Mouse (Mus musculus) Muller cell, postnatal 12 days (primary cell): Measurements from ENCODE around the gene Spock1.
A peak's percentile ranks its signal among the peaks of the same experiment; 100 is the strongest.

Experiments
- DNase-seq: peaks from one replicate; pipeline ENCODE4 v3.0.0-alpha.2; 2015; ENCODE audit errors: inconsistent ontology term

Gene Spock1

GRCm38 (mm10) chr13:57806301-57806700 lies 101.8 kb downstream of the Spock1 start:
- DNase-seq: no peak

DNA sequence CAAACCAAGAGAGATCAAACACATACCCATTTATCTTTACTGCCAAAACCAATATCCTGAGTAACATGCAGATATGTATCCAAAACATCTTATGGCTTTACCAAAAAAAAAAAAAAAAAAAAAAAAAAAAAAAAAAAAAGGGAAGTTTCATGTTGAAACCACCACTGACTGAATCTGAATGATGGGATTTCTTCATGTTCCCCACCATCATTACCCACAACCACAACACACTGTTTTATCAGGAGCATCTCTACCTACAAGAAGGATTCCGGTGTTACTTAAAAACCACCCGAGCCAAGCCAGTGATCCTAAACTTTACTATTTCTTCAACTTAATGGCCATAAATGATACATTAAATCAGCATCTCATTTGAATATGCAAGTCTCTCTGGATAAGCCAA lies 109.5 kb downstream of the Spock1 start:
- DNase-seq: no peak

DNA sequence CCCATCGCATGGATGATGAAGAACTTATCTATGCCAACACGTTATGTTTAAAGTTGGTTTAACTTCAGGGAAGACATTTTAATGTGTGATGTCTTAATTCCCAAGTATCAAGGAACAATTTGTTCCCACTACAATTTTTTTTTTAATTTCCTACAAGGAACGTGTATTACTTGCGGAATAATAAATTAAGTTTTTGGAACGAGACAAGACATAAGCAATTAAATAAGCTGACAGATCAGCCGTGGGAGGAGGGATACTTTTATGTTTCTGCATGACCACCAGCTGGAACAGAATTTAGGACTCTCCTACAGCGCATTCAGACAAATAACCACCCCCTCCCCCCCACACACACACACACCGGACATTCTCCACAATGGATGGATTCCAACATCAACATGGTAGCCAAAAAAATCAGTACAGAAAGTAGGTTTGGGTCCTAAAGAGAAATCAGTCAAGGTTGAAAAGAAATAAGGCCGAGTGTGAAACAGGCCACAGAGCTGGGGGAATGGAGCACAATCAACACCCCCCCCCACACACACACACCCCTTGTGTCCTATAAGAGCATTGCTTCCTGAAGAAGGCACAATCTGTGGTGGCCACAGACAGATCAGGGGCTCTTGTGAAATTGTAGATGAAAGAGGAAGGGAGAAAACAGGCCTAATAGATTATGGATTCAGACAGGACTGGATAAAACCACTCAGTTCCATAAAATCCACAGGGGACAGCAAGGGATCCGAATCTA lies 111.0 kb downstream of the Spock1 start:
- DNase-seq: no peak

DNA sequence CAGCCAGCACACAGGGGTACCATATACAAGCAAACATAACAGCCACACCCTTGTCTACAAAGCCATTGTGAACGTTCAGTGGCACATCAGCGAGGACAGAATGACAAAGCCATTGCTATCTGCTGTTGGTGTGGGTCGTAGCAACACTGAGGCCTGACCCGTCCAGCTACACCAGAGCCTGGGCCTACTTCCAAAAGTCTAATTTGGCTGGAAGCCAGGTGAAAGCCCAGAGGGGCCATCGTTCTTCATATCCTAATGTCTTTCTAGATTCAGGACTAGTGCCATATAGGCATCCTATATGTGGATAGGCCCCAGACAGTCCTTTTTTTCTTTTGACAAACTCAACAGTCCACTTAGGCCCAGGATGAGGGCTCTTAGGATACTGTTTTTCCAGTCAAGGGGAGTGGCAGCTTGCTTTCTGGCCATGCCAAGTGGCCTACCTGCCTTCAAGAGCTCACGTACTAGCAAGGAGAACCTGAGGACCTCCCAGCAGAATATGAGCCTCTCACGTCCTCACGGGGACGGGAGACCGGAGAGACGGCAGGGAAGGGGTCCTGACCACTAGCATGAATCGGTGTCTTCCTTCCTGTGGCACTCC lies 114.4 kb downstream of the Spock1 start:
- no peak for DNase-seq

GRCm38 (mm10) chr13:57789796-57790195 lies 118.3 kb downstream of the Spock1 start:
- DNase-seq: peak; percentile 56

DNA sequence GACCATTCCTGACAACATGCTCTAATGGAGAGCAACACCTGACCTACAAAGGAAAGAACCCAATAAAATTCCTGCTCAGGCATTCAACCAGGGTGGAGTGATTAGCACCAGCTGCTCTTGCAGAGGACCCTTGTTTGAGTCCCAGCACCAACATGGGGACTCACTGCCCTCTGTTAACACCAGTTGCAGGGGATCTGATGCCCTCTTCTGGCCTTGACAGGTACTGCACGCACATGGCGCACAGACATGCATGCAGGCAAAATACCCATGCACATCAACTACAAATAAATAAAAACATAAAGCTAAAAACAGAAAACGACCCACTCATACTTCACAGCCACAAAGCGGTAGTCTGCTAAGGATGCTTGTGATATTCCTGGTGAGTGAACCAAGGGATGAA lies 119.8 kb downstream of the Spock1 start:
- no peak for DNase-seq

- DNase-seq: no peak
Measured at GRCm38 (mm10) chr13:57786278-57786677, 121.9 kb downstream of the Spock1 start.

DNA sequence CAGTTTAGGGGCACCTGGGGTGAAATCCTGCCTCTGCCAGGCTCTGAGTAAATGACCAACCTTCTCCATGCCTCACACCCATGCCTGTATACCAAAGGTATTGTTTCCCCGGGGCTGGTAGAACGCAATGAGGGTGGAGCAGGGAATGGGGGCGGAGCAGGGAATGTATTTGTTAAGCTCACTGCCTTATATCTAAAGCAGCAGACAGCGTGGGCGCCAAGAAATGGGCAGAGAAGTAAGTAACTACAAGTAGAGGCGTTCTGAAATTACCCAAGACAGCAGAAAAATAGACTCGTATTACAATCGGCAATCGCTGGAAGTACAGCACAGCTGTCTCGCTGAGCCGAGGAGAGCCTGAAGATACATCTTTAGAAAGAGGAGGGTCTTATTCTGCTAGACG lies 125.2 kb downstream of the Spock1 start:
- DNase-seq: no peak

GRCm38 (mm10) chr13:57782107-57782561 lies 126.0 kb downstream of the Spock1 start:
- peak; percentile 95 for DNase-seq

- DNase-seq: no peak
Measured at GRCm38 (mm10) chr13:57779146-57779545, 129.0 kb downstream of the Spock1 start.

DNA sequence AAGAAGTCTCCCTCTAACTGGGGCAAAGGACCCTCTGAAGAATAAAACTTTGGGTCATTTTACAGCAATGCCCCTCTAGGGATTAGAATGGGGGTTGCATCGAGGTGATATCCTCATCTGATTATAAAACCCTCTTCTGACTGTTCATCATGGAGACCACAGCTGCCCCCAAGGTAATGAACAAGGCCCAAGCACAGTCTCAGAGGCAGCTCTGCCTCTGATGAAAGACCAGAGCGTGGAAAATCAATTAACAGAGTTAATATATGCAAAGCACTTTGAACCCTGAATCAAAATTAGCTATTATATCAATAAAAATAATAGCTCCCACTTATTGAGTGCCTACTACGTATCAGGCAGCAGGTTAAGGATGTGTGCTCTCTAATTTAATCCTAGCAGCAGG lies 129.6 kb downstream of the Spock1 start:
- no peak for DNase-seq

DNA sequence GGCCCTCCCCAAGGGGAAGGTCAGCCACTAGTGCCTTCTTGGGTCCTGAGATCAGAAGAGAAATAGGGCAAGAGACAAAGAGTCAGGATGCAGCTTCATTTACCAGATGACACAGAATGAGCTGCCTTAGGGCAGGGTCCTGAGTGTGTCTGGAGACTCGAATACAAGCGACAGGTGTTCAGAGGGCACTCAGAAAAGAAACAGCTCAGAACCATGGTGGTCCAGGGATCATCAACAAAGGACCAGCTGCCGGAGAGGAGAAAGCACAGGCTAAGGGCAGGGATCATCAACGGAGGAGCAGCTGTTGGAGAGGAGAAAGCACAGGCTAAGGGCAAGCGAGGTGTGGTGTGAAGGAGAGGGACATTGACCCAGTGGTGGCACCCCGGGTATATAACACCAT lies 136.1 kb downstream of the Spock1 start:
- no peak for DNase-seq

GRCm38 (mm10) chr13:57766721-57767120 lies 141.4 kb downstream of the Spock1 start:
- DNase-seq: no peak

DNA sequence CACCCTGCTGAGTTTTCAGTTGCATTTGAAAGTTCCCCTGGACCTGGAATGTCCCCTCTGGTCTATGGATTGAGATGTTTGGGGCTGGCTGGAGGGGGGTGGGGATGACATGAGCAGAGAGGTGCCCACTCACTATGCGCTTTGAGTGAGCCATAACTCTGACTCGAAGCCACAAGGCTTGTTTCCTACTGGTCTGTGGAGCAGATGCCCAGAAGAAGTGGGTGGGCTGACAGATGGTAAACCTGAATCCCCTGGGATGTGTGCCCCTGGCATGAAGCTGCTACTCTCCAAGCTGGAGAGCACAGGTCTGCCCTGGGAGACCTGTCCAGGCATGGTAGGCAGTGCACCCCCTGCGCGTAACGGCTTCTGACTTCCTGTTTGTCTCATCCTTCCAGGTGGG lies 147.0 kb downstream of the Spock1 start:
- DNase-seq: no peak

GRCm38 (mm10) chr13:57760618-57761017 lies 147.5 kb downstream of the Spock1 start:
- peak; percentile 2 for DNase-seq

- no peak for DNase-seq
Measured at GRCm38 (mm10) chr13:57756316-57756715, 151.8 kb downstream of the Spock1 start.

- DNase-seq: no peak
Measured at GRCm38 (mm10) chr13:57750831-57751230, 157.3 kb downstream of the Spock1 start.

GRCm38 (mm10) chr13:57744667-57745066 lies 163.5 kb downstream of the Spock1 start:
- no peak for DNase-seq

DNA sequence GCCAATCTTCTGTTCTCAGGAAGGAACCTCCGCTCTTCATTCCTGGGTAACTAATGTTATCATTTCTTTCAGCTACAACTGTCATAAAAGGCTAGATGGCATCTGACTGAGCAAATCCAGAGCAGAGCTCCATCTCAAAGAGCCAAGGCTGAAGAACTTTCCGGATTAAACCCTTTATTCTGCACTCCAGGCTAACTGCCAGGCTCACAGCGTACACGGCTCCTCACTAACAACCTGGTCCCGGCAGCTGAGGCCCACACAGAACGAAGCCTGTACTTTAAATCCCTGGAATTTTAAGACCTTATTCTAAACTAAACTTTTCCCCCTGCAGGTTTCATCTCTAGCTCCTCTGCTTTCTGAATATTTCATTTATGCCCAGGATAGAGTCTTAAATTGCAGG lies 166.9 kb downstream of the Spock1 start:
- DNase-seq: peak; percentile 6

GRCm38 (mm10) chr13:57740473-57740872 lies 167.7 kb downstream of the Spock1 start:
- no peak for DNase-seq

DNA sequence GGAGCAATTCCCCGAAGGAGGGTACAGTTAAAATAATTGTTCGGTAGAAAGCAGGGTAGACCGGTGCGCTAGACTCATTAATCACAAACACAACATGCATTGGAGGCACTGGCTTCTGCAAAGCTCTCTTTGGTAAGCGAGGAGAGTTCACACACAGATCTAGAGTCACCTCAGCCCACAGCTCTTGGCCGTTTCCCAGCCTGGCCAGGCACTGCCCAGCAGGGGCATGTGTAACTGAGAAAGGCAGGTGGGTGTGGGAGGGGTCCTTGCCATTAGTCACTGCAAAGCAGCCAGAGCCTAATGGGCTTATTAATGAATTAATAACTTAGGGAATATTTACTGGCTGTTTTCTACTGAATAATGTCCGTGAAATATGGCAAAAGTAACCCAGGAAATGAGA lies 172.1 kb downstream of the Spock1 start:
- DNase-seq: peak; percentile 22

- no peak for DNase-seq
Measured at GRCm38 (mm10) chr13:57734549-57734948, 173.6 kb downstream of the Spock1 start.

DNA sequence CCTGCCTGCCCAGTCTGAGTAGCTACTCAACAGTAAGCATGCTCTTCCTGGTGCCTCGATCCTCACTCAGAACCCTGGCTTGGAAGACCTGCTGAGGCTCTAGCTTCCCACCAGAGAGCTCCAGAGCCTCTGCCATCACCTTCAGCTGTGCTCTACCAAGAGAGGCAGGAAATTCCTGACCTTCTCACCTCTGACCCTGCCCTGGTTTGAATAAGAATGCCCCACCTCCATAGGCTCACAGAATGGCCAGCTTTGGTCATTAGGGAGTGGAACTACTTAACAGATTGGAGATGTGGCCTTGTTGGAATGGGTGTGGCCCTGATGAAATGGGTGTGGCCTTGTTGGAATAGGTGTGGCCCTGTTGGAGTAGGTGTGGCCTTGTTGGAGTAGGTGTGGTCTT lies 174.6 kb downstream of the Spock1 start:
- no peak for DNase-seq

DNA sequence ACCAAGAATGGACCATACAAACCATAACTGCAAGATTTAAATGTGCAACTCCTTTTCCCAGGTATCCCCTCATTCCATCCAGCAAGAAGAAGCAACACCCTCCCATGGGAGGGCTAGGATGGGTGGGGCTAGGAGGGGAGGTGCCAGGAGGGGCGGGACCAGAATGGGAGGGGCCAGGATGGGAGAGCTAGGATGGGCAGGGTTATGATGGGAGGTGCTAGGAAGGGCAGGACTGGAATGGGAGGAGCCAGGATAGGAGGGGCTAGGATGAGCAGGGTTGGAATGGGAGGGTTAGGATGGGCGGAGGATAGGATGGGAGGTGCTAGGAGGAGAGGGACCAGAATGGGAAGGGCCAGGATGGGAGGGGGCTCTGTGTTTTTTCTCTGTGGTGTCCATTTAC lies 175.9 kb downstream of the Spock1 start:
- DNase-seq: no peak
